Mouse (Mus musculus) lung, adult 2 months (tissue): ENCODE data around the gene Ube2a. TPM values are rescaled to one million over a fixed set of nuclear protein-coding genes. Genes with fewer than 3 reads are reported as not detected.
"Not testable (repeated sequence)": the region's sequence is repeated elsewhere in the genome, so short reads cannot be mapped to it uniquely, and the experiment has no call there.

Experiments used
- DNase-seq: peaks from one replicate; pipeline ENCODE4 v3.0.0; 2022
- H3K4me1 ChIP-seq: fragments of 200-500 bp; 2 replicates; pipeline ENCODE4 v1.6.1; 2011; ENCODE audit warnings: low read length; ENCODE audit not compliant: control insufficient read depth, insufficient read depth
- H3K4me3 ChIP-seq: fragments of 200-500 bp; replicated peaks from 2 replicates; pipeline ENCODE3; 2011; ENCODE audit warnings: low read depth, mild to moderate bottlenecking, control low read depth, low read length; ENCODE audit errors: extremely low read depth
- CTCF ChIP-seq: fragments of 200-500 bp; IDR thresholded peaks from 2 replicates; pipeline ENCODE4 v1.5.1; 2011; ENCODE audit warnings: mild to moderate bottlenecking, low read length, control low read depth; ENCODE audit not compliant: insufficient read depth
- POLR2A ChIP-seq: fragments of 200-500 bp; IDR thresholded peaks from 2 replicates; pipeline ENCODE4 v1.6.1; 2011; ENCODE audit warnings: low read depth, mild to moderate bottlenecking, control low read depth, low read length, borderline replicate concordance; ENCODE audit errors: extremely low read depth
- WGBS: fragments of 180-500 bp; shearing (Covaris S2); methylation state at CpG from one replicate; pipeline ENCODE4 v1.1.7; 2018; 5-methylcytosine and 5-hydroxymethylcytosine counted together
- polyA plus RNA-seq: library from polyadenylated mRNA; depleted of rRNA; stranded (reverse); fragments of >200 nt; gene quantifications from 2 replicates; pipeline ENCODE4 v1.2.3, GENCODE M21; 2012

The Ube2a gene
- polyA plus RNA-seq, 1 experiment: 23.1 TPM

GRCm38 (mm10) chrX:36841698-36842097 is 32.0 kb upstream of the Ube2a start:
- TF ChIP-seq POLR2A: no peak
- no peak for TF ChIP-seq CTCF
- no peak for DNase-seq
- WGBS: 68% methylated on average over 6 of the region's 6 CpGs
- no peaks in the 10 kb centered on the region; the same call in 1 of the 2 replicates for H3K4me1 ChIP-seq
- no peak overlapping the region for H3K4me3 ChIP-seq

GRCm38 (mm10) chrX:36843346-36843990 is 30.2 kb upstream of the Ube2a start:
- TF ChIP-seq CTCF (no peak), POLR2A (no peak)
- 56% methylated on average over 4 of the region's 4 CpGs for WGBS
- Histone ChIP-seq H3K4me1 (no peaks in the 10 kb centered on the region; the same call in 1 of the 2 replicates), H3K4me3 (no peak overlapping the region)
- DNase-seq: no peak

- 73% methylated on average over 1 of the region's 1 CpGs for WGBS
- H3K4me1 ChIP-seq: no peaks in the 10 kb centered on the region; the same call in 1 of the 2 replicates
- no peak overlapping the region for H3K4me3 ChIP-seq
- no peak for TF ChIP-seq POLR2A
- no peak for TF ChIP-seq CTCF
- no peak for DNase-seq
These were observed 26.5 kb upstream of the Ube2a start for GRCm38 (mm10) chrX:36847152-36847551.

- Histone ChIP-seq H3K4me1 (no peaks in the 10 kb centered on the region; the same call in 1 of the 2 replicates), H3K4me3 (no peak overlapping the region)
- TF ChIP-seq POLR2A (no peak), CTCF (no peak)
- WGBS: 64% methylated on average over 8 of the region's 8 CpGs
- DNase-seq: peak; percentile 16
These were observed 21.1 kb upstream of the Ube2a start for GRCm38 (mm10) chrX:36852631-36853030.

GRCm38 (mm10) chrX:36863766-36864608 is 9.7 kb upstream of the Ube2a start:
- Histone ChIP-seq H3K4me1 (no peaks in the 10 kb centered on the region), H3K4me3 (peak overlapping the region; percentile 84)
- TF ChIP-seq POLR2A: peak; percentile 40; the same call in 1 of the 2 replicates
- no peak for TF ChIP-seq CTCF
- WGBS: 24% methylated on average over 43 of the region's 44 CpGs
- peak; percentile 73 for DNase-seq

GRCm38 (mm10) chrX:36864609-36865328 is 8.9 kb upstream of the Ube2a start:
- WGBS: 60% methylated on average over 8 of the region's 8 CpGs
- no peak for TF ChIP-seq POLR2A
- TF ChIP-seq CTCF: no peak
- peak overlapping the region; percentile 71 for H3K4me3 ChIP-seq
- no peak for DNase-seq
- H3K4me1 ChIP-seq: no peaks in the 10 kb centered on the region

GRCm38 (mm10) chrX:36870372-36870771 is 3.3 kb upstream of the Ube2a start:
- Histone ChIP-seq H3K4me1 (no peaks in the 10 kb centered on the region; the same call in 1 of the 2 replicates), H3K4me3 (no peak overlapping the region)
- no peak for TF ChIP-seq CTCF
- WGBS: 61% methylated on average over 3 of the region's 3 CpGs
- DNase-seq: no peak

GRCm38 (mm10) chrX:36874178-36874696 is 537 bp downstream of the Ube2a start:
- peak; percentile 90 for TF ChIP-seq POLR2A
- no peak for TF ChIP-seq CTCF
- 21% methylated on average over 57 of the region's 57 CpGs for WGBS
- H3K4me3 ChIP-seq: peak overlapping the region; percentile 87
- DNase-seq: peak; percentile 83
- peaks cover 3% of the 10 kb centered on the region for H3K4me1 ChIP-seq

GRCm38 (mm10) chrX:36874704-36875128 is 1.0 kb downstream of the Ube2a start:
- DNase-seq: no peak
- 15% methylated on average over 36 of the region's 36 CpGs for WGBS
- H3K4me1 ChIP-seq: peaks cover 3% of the 10 kb centered on the region
- no peak for TF ChIP-seq CTCF
- no peak for TF ChIP-seq POLR2A
- peak overlapping the region; percentile 87 for H3K4me3 ChIP-seq

- no peaks in the 10 kb centered on the region for H3K4me1 ChIP-seq
- no peak for DNase-seq
- no peak overlapping the region for H3K4me3 ChIP-seq
- 86% methylated on average over 1 of the region's 1 CpGs for WGBS
- no peak for TF ChIP-seq POLR2A
- 0 out of 2 replicates have a peak, but pooled peaks have one; percentile 3 for TF ChIP-seq CTCF
These were observed 11.0 kb downstream of the Ube2a start for GRCm38 (mm10) chrX:36884719-36885118.

GRCm38 (mm10) chrX:36898931-36899330 is 25.2 kb downstream of the Ube2a start:
- 39% methylated on average over 1 of the region's 1 CpGs for WGBS
- not testable (repeated sequence) for DNase-seq, H3K4me1 ChIP-seq, H3K4me3 ChIP-seq
